Mouse (Mus musculus) urinary bladder, postnatal 4 days (tissue): ENCODE data around the gene Gm11549.

Experiments
- DNase-seq, 2 experiments: peaks; one replicate each; pipeline ENCODE4 v3.0.0; 2021 to 2022; ENCODE audit warnings: low spot score in 2 of 2

The Gm11549 gene

DNA sequence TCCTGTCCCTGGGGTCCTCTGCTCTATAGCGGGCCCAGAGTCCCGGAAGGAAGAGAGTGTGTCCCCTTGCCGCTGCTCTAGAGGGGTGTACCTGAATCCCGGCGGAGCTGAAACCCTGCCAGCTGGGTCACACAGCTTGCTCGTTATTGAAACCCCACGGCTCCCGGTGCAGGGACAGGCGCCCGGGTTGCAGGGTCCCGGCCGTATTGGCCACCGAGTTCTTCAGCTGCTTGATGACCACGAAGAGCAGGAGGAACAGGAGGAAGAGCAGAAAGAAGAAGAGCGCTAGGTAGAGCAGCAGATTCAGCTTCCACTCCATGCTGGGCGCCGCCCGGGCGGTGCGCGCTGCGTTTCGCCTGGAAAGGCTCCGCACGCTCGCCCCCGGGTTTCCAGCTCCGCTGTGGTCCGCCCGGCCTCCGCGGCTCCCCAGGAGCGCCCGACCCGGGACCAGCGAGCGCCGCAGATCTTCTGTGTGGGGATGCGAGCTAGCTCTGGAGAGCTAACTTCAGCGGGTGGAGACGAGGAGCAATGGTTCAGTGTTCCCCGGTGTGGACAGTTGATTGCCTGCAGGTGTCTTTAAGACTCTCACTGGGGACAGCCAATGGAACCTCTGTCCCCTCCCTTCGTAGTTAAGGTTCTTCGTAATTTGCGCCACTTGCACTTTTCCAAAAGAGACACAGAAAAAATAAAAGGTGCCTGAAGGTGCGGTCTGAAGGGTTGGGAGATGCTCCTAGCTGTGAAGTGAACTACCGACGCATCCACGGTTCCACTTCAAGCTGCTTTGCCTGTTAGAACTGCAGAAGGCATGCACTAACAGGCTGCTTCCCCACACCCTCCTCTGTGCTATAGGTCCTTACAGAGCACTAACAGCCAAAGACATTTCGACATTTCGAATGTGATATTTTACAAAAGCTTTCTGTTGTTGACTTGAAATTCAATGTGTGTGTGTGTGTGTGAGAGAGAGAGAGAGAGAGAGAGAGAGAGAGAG lies at the start of gene Gm11549:
Gene Gm11549 (minus strand): TSS at position 741 of the 988 bp plus-strand sequence.
- no peak for DNase-seq

DNA sequence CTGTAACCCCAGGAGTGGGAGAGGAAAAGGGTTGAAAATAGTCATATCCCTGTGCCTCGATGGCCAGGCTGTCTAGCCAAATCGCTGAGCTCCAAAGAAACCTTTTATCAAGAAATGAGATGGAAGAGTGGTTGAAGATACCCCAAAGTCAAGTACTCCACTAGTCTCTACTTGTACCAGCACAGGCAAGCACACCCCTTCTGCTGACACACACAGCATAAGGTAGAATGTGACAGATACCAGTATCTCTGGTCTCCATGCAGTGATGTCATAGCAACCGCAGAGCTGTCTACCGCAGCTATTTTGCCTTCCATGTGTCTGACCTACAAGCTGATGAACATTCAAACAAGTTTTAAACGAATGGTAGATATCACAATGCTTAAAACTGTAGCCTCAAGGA lies 48.2 kb upstream of the Gm11549 start:
- no peak for DNase-seq

DNA sequence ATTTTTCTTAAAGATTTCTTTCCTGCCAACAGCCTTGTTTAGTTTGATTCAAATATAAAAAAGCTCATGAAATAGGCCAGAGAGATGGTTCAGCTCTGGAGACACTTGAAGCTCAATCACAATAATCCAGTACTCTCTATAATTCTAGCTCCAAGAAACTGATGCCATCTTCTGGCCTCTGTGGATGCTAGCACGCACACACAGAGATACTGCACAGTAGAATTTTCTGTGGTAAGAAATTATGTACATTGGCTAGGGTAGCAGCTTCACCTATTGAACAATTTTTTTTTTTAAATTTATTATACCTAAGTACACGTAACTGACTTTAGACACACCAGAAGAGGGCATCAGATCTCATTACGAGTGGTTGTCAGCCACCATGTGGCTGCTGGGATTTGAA lies 42.1 kb upstream of the Gm11549 start:
- DNase-seq: no peak

DNA sequence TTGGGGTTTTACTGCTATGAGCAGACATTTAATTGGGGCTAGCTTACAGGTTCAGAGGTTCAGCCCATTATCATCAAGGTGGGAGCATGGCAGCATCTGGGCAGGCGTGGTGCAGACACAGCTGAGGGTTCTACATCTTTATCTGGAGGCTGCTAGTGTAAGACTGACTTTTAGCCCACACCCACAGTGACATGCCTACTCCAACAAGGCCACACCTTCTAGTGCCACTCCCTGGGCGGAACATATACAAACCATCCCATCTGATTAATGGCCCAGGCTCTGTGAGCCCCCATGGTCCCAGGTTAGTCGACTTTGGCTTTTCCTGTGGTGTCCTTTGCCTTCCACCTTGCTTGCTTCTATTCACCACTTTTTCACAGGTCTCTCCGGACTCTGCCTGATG lies 38.0 kb upstream of the Gm11549 start:
- no peak for DNase-seq

DNA sequence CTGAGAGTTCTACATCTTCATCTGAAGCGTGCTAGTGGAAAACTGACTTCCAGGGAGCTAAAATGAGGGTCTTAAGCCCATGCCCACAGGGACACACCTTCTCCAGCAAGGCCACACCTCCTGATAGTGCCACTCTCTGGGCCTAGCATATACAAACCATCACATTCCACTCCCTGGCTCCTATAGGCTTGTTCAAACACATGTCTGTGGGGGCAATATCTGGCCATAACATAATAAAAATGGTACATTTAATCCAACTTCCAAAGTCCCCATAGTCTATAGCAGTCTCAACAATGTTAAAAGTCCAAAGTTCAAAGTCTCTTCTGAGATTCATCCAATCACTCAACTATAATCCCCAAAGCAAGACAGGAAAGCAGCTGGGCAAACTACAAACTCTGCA lies 36.0 kb upstream of the Gm11549 start:
- no peak for DNase-seq

DNA sequence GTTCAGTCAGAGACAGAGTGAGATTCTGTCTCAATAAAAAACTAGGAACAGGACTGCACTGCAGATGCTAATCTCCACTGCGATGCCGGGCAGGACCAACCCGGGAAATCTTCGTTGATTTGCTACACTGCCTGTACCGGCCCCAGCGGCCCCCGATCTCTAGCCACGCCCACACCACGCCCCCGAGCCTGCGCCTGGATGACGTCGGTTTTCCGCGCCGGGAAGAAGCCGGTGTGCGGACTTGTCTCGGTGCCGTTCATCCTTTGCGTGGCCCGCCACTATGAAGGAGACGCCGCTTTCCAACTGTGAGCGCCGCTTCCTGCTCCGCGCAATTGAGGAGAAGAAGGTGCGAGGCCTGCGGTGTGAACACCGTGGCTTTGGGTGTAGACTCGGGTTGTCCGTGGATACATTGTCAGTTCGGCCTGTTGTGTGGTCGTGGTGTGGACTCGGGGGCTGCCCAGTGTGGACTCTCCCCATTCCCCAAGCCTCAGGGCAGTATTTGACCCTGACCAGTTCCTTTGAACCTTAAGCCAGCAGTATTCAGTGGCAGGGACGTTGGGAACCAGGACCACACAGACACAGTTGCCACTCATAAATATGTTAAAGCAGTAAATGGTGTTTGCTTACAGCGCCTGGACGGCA lies 30.9 kb upstream of the Gm11549 start, which contains the start of gene Exosc9:
Gene Exosc9 (plus strand): TSS at position 201 of the 642 bp plus-strand sequence.
- DNase-seq: peak; percentile 90 to 97

DNA sequence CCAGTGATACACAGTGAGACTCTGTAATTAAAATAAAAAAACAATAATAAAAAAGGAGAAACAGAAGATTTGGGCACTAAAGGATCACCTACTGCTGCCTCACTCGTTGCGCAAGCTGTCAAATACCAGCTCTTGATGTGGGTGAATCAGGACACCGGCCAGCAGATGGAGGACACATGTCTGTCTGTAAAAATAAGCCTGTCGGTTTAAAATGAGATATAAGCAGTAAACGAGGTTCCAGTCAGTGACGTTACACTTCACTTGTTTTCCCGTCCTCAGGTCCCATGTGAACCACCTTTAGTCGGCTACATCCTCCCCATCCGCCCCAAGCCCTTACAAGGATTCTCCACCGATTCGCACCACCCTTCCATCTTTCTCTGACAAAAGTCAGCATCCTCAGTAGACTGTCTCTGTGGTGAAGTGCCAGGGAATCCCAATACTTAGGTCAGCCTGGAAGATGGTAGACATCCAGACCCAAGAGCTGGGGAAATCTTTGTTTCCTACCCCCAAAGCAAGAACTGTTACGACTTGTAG lies 30.3 kb upstream of the Gm11549 start:
- DNase-seq: no peak

DNA sequence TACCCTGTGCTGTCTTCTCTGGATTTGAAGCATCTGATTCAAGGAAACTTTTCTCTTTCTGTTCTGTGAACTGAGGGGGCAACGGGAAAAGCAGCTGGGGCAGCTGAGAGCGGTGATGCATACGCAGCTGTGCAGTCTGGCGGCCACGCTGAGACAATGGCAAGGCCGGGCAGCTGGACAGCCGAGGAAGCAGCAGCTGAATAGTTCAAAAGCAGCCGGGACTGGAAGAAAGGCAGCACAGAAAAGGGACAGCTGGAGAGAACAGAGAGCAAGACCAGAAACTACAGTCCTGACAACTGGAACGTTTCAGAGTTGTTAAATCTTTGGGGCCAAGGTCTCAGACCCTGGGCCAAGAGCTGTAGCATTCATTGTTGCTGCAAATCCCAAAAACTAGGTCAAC lies 29.7 kb upstream of the Gm11549 start:
- DNase-seq: peak in 1 of 2 experiments; percentile 38

DNA sequence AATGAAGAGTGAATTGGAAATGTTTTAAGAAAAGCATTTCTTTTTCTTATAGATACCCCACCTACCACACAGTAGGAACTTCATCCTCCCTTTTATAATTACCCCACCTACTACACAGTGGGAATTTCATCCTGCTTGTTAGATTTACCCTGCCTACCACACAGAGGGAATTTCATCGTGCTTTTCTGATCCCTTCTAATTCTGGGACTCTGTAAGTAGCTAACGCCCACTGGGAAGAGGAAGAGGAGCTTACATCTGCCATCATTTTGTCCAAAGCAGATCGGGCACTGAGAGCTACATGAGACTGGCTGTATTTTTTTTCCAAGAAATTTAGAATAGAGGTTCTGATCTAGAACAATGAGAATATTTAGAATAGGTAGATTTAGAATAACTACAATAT lies 23.3 kb upstream of the Gm11549 start:
- DNase-seq: no peak

DNA sequence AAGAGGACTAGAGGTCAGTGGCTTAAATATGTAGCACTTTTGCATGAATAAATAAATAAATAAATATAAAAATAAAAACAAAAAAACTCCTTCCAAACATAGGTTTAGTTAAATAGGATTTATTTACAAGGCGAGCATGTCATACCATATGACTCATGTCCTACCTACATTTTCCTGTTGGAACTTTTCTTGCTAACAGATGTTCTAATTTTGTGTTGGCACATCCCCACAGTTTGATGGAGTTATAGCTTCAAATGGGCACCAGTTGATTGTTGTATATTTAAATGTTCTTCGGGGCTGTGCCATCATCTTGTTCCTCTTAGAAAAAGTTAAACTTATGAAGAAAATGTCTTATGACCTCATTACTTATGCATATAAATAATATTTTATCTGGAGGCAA lies 19.8 kb upstream of the Gm11549 start:
- DNase-seq: no peak

DNA sequence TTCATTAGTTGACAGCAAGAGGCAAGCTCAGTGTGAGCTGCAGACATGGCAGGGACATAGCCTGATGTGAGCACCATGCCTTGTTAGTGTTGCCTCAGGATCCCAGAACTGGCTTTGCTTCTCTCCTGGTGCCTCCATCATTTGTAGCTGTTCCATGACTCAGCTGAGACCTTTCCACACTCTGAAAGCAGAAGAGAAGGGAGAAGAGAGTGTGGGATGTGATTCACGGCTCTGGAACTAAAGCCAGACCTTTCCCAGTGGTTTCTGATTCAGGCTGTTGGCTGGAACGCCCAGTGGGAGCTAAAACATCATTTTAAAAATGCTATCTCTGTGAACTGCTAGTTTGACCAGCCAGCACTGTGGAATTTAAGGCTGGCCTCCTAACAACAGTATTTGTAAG lies 19.1 kb upstream of the Gm11549 start:
- no peak for DNase-seq

DNA sequence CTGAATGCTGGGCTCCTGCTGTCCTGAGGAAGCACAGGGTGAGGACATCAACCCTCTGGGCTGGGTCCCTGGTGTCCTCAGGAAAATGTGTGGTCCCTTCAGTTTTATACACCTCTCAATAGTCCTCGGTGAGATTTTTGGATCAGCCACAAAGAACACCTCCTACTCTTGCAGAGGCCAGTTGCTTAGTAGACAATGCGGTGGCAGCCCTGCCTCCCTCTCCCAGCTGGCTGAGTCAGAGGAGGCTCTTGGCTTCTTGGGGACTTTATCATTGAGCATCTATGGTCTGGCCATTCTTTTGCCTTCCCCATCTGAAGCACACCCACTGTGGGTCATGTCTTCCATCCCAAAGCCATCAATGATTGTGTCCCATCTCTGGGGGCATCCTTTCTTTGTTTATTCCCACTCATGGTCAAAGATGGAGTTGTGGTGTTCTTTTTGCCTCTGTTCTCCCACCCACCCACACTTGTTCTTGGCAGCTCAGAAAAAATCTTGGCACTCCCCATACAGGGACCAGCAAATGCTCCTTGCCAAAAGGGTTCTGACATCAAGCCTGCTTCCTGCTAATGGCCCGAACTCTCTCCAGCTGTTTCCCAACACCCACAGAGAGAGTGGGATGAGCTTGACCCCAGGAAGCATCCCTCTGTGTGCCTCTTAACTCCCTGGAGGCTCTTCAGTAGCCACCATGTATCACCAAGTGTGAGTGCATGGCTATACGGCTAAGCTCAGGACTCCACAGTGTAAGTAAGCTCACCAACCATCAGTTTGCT lies 16.3 kb upstream of the Gm11549 start:
- DNase-seq: no peak

DNA sequence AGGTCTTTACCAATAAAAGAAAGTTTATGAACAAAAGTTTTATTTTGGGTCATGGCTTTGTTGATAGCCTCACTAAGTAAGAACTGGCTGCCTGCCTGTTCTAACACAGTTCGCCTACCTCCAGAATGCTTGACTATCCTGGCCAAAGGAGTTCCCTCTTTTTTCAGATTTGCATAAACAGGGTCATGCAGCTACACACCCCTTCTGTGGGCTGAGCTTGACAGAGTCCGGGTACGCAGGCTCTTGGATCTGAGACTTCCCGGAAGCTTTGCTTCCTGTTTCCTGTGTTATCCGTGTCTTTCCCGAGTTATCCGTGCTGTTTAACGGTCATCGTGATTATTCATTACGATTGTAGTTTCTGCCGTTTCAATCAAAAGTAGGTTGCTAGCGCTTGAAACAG lies 14.4 kb upstream of the Gm11549 start:
- no peak for DNase-seq

DNA sequence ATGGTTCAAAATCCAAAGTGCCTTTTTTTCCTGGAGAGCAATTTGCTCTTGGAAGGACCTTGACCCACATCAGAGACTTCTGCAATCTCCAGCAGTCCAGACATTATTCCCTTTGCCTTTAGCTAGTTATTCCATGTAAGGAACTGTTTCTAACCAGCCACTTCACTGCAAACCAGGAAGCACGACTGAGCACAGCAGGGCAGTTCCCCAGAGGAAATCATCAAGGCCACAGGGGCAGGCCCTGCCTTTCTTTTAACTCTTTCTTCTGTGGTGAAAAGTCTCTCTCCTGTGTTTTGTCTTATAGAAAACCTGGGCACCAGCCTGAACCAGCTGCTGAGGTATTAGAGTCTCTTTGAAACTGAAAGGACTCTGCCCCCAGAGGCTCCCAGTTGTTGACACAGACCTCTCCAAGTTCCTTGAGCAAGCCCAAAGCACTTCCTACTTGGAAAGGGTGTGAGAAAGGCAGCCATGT lies 11.6 kb upstream of the Gm11549 start:
- no peak for DNase-seq

DNA sequence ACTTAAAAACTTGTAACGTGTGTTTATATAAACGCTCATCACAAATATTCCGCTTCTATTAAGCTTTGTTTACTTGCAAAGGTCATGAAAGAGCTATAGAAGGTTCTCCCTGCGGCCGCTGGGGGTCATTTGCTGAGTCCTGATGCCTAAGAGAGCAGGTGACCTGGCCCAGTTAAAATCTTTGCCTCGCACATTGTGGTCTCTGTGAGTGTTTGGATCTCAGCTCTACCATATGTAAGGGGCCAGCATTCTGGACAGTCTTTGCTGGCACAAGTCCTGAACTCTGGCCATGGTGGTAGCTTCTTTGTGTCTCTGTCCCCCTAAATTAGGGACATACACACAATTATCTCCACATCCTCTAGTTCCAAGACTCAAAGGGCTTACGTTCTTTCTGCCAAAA lies 11.1 kb upstream of the Gm11549 start:
- no peak for DNase-seq

DNA sequence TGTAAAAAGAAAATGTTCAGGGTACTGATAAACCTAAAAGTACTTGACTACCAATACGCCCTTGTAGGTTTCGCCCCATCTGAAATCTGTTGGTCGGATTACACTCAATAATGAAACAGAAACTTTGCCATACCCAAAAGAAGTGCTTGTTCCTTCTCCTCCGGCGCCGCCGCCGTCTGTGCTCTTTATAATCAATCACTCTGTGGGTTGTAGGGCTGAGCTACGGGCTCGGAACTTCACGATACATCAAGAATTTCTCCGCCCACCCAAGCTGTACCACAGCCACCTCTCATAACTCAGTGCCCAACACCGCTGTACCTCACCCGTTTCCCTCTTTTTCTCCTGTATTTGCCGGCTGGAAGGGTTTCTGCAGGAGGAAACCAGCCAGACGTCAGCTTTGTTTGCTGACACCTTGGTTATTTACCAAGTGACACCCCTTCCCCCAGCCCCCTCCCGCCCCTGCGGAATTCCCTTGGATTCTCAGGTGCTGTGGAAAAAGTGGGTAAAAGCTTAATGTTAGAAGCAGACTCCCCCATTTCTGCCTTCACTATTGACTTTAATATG lies 10.4 kb upstream of the Gm11549 start:
- no peak for DNase-seq

DNA sequence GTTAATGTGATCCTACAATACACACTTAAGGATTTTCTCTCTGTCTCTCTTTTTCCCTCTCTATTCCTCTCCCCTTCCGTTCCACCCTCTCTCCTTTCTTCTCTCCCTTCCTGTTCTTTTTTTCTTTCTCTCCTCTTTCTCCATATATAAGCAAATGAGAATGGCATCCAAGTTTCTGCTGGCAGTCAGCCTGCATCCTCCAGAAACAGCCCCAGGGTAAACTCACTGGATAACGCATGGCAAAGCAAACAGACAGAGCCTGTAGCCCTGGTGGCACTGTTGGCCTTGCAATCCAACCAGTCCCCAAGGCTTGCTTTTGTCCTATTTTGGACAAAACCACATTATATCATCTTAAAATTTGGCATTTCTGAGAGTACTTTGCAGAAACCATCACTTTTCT lies 9.6 kb upstream of the Gm11549 start:
- DNase-seq: no peak

DNA sequence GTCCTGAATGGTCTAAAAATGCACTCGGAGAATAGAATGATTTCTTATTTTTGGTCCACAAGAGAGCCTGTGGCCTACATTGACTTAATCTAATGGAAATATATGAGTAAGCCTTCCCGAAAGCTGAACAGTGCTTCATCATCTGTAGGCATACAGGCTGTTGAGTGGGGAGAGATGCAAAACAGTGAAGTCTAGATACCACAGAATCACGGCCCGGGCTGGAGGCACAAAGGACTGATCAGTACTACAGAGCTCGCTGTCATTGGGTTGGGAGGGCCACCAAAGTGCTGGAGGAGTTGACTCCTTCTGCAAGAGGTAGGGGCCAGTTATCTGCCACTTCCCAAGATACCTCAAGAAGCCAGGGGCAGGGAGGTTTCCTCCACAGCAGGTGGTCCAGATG lies 9.2 kb upstream of the Gm11549 start:
- no peak for DNase-seq

DNA sequence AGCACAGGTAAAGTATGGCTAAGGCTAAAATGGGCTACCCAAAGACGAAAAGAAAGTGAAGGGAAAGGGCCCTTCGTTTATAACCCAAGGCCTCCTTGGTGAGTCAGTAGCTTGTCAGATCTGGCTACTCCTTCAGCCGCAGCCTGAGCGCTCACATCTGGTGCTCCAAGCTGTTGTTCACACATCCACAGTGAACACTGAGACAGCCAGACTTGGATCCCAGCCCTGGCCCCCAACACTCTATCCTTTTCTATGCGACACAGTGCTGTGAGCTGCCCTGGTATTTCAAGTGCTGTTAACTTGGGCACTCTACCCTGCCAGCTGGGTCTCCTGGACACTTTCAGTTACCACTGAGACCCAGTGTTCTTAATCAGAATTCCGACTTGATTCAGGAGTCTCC lies 8.7 kb upstream of the Gm11549 start:
- DNase-seq: no peak

DNA sequence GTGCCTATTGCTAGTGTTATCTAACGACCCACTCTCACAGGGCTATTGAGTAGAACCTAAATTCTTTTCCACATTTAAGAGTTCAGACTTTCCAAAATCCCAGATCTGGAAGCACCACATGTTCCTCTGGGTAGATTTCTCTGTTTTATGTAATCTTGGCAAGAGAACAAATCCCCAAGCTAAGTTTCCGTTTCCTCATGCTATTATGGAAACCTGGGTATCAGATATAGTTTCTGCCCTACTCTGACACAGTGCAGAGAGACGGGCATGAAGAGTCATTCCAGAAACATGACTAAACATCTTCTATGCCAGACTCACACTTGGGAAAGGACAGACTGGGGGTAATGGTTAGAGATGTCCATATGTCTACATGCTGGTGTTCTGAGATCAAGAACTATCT lies 2.9 kb upstream of the Gm11549 start:
- DNase-seq: no peak

DNA sequence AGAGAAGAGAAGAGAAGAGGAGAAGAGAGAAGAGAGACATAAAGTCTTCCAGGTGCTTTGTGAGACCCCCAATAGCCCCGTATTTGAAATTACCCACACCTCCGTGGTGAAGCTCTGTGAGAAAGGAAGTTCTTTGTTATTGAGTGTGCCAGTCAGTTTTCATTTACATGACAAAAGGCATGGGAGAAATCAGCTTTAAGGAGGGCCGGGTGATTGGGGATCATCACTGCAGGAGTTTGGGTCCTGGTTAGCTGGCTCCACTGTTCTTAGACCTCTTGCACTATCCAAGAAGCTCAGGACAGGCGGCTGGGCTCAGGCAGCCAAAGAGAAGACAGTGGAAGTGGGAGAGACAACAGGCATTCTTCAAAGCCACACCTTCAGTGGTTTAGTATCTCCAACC lies 524 bp upstream of the Gm11549 start:
- no peak for DNase-seq

DNA sequence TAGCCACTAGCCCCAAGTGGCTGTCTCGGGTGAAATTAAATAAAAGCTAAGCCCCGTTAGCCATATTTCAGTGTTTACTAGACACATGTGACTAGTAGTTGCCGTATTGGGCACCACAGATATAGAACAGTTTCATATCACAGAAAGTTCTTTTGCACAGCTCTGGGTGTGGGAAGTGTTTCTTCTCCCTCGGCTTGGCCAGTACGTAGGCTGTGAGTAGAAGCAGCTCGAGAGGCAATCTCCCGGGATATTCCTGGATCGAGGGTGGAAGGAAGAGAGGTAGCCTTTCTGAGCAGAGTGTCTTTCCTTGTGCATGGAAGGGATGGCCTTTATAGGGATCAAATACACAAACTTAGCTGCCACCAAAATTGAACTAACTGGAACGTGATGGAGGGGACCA lies 5.4 kb downstream of the Gm11549 start:
- no peak for DNase-seq
